Mouse (Mus musculus) lung, embryonic 16.5 days (tissue): ENCODE results near the gene Frem1. TPM values are rescaled to one million over a fixed set of nuclear protein-coding genes. Genes with fewer than 3 reads are reported as not detected.

Experiments used
- ATAC-seq: fragments of 200-750 bp; cut with Nextera tagmentation; 2 replicates; pipeline ENCODE4 v1.8.0; 2017; ENCODE audit warnings: low read depth, mild to moderate bottlenecking, moderate library complexity
- H3K27ac ChIP-seq: fragments of 300-500 bp; sonication (generic); 2 replicates; pipeline ENCODE4 v1.5.1; 2014; ENCODE audit warnings: mild to moderate bottlenecking, control low read depth, low read length
- H3K27me3 ChIP-seq: fragments of 300-500 bp; sonication (generic); 2 replicates; pipeline ENCODE4 v1.6.1; 2014; ENCODE audit warnings: low read depth, low read length, mixed read lengths; ENCODE audit not compliant: control insufficient read depth, insufficient read depth
- H3K36me3 ChIP-seq: fragments of 300-500 bp; sonication (generic); 2 replicates; pipeline ENCODE4 v1.6.1; 2014; ENCODE audit warnings: low read length; ENCODE audit not compliant: control insufficient read depth, insufficient read depth
- H3K4me1 ChIP-seq: fragments of 300-500 bp; sonication (generic); replicated peaks from 2 replicates; pipeline ENCODE4 v1.6.1; 2014; ENCODE audit warnings: low read length, mixed read lengths; ENCODE audit not compliant: control insufficient read depth, insufficient read depth
- H3K4me2 ChIP-seq: fragments of 300-500 bp; sonication (generic); 2 replicates; pipeline ENCODE4 v1.6.1; 2014; ENCODE audit warnings: low read depth, low read length, control low read depth
- H3K4me3 ChIP-seq: fragments of 300-500 bp; sonication (generic); 2 replicates; pipeline ENCODE4 v1.5.1; 2014; ENCODE audit warnings: mild to moderate bottlenecking, low read length, control low read depth
- H3K9ac ChIP-seq: fragments of 300-500 bp; sonication (generic); 2 replicates; pipeline ENCODE4 v1.6.1; 2014; ENCODE audit warnings: low read length, control low read depth
- H3K9me3 ChIP-seq: fragments of 300-500 bp; sonication (generic); 2 replicates; pipeline ENCODE4 v1.6.1; 2016; ENCODE audit warnings: low read length; ENCODE audit not compliant: control insufficient read depth
- WGBS: fragments of 180-500 bp; shearing (Covaris S2); extraction: QIAGEN DNeasy Blood & Tissue Kit; methylation state at CpG from one replicate; pipeline ENCODE4 v1.1.7; 2014; 5-methylcytosine and 5-hydroxymethylcytosine counted together
- polyA plus RNA-seq: library from polyadenylated mRNA; unstranded; fragments of >200 nt; fragmentation: Nextera tagmentation; extraction: Ambion mirVana; gene quantifications from 2 replicates; pipeline ENCODE4 v1.2.1, GENCODE M21; 2015

The Frem1 gene
- polyA plus RNA-seq, 1 experiment from 2014 or later = 31.9 TPM

DNA sequence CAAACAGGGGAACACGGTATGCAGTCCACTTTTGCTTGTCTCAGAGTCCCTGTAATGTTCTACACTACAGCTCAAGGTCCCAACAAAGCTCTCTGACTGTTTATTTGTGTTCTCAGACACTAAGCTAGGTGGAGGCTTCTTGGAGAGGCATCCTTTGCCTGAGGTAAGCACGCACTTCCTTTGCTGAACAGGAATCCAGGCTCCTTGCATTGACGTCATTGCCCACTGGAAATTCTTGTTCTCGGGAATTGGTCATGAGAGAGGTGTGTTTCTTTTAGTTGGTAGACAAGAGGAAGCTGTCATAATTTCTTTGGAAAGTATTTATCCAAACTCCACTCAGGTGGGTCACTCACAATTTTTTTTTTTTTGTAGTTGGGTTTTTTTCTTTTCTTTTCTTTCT, 176.6 kb downstream of the Frem1 start:
- peaks cover 9% of the 10 kb centered on the region for H3K4me1 ChIP-seq
- H3K36me3 ChIP-seq = no peaks in the 10 kb centered on the region
- WGBS = 41% methylated on average over 4 of the region's 4 CpGs
- no peaks in the 10 kb centered on the region for H3K27me3 ChIP-seq
- H3K9me3 ChIP-seq = no peaks in the 10 kb centered on the region
- H3K4me2 ChIP-seq = no peak overlapping the region
- no peak overlapping the region for H3K27ac ChIP-seq
- H3K9ac ChIP-seq = no peak overlapping the region
- no peak overlapping the region for H3K4me3 ChIP-seq
- ATAC-seq = no peak

DNA sequence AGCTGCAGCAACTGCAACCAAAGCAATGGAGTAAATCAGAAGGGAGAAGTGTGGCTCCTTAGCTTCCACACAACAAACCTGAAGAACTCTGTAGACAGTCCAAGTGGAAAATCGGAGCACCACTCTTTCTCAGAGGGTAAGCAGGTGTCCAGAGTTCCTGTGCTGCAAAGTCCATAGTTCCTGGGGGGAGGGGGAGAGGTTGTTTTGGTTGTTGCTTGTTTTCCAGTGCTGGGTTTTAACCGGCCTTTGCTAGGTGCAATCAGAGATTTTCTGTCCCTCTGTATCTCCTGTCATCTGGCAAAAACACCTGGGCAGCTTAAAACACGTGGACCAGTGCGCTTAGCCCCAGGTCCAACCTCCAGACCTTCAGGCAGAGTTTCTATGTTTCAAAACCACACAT, 177.3 kb downstream of the Frem1 start:
- H3K9me3 ChIP-seq = no peaks in the 10 kb centered on the region
- H3K4me3 ChIP-seq = no peak overlapping the region
- H3K27ac ChIP-seq = no peak overlapping the region
- ATAC-seq = no peak
- peaks cover 9% of the 10 kb centered on the region for H3K4me1 ChIP-seq
- H3K9ac ChIP-seq = no peak overlapping the region
- H3K36me3 ChIP-seq = no peaks in the 10 kb centered on the region
- no peaks in the 10 kb centered on the region for H3K27me3 ChIP-seq
- no peak overlapping the region for H3K4me2 ChIP-seq
- 59% methylated on average over 4 of the region's 4 CpGs for WGBS

DNA sequence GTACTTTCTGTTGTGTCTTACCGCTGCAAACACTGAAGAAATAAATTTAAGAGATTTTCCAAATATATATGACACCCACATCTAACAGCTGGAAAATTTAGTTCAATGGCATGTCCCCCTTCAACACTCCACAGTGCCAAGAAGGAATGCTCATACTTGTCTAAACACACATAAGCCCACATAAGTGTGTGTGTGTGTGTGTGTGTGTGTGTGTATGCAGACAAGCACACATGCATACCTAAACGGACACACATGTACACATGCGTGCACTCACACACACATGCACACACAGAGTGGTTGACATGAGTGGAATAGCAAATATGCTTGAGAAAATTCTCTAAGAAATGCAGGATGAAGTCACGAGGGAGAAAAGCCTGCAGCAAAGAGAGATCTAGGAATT, 179.6 kb downstream of the Frem1 start:
- peak; percentile 64; the same call in 1 of the 2 replicates for ATAC-seq
- H3K36me3 ChIP-seq = no peaks in the 10 kb centered on the region
- no peaks in the 10 kb centered on the region for H3K9me3 ChIP-seq
- 53% methylated on average over 4 of the region's 4 CpGs for WGBS
- H3K27me3 ChIP-seq = no peaks in the 10 kb centered on the region
- H3K9ac ChIP-seq = no peak overlapping the region
- H3K4me1 ChIP-seq = peaks cover 5% of the 10 kb centered on the region
- no peak overlapping the region for H3K27ac ChIP-seq
- no peak overlapping the region for H3K4me3 ChIP-seq
- no peak overlapping the region for H3K4me2 ChIP-seq

DNA sequence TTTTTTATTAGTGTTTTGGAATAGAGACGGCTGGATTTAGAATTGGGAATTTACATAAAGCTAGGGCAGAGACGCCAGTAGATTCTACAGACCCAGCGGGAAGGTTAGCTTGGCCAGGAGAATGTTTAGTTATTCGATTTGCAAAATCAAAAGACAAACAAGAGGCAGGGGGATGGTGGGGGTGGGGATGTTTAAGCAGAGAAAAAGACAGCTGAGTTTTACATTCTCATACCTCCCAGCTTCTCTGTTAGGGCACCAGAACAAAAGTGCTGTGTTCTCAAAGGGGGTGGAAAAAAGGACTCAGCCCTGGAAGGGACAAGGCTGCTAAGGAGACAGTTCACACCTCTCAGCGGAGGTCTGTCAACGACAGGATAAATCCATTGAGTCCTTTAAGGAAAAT, 180.0 kb downstream of the Frem1 start:
- Histone ChIP-seq H3K9ac (no peak overlapping the region), H3K4me1 (peaks cover 5% of the 10 kb centered on the region), H3K9me3 (no peaks in the 10 kb centered on the region), H3K4me2 (no peak overlapping the region), H3K27ac (no peak overlapping the region), H3K27me3 (no peaks in the 10 kb centered on the region), H3K36me3 (no peaks in the 10 kb centered on the region), H3K4me3 (no peak overlapping the region)
- no peak for ATAC-seq
- 18% methylated on average over 6 of the region's 6 CpGs for WGBS

DNA sequence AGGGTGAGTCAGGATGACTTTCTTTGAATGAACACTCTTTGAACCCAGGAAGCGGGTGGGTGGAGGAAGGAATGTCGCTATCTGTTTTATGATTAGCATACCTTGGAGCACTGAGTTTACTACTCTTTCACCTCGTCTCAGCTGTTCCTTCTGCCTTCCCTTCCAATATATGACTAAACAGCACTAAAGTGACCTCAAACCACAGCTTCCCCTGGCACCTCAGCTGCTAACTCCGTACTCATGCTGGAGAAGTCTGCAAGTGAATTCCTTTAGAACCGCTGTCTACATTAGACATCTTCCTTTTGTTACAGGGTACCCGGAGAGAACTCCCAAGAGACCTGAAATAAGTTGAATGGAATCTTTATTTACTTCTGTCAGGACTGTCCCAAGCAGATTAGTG, 181.2 kb downstream of the Frem1 start:
- H3K27ac ChIP-seq = no peak overlapping the region
- no peak overlapping the region for H3K4me2 ChIP-seq
- WGBS = 73% methylated on average over 6 of the region's 6 CpGs
- no peaks in the 10 kb centered on the region for H3K9me3 ChIP-seq
- H3K4me3 ChIP-seq = no peak overlapping the region
- no peaks in the 10 kb centered on the region for H3K27me3 ChIP-seq
- no peak overlapping the region for H3K9ac ChIP-seq
- no peaks in the 10 kb centered on the region for H3K36me3 ChIP-seq
- no peak for ATAC-seq
- peaks cover 5% of the 10 kb centered on the region for H3K4me1 ChIP-seq

DNA sequence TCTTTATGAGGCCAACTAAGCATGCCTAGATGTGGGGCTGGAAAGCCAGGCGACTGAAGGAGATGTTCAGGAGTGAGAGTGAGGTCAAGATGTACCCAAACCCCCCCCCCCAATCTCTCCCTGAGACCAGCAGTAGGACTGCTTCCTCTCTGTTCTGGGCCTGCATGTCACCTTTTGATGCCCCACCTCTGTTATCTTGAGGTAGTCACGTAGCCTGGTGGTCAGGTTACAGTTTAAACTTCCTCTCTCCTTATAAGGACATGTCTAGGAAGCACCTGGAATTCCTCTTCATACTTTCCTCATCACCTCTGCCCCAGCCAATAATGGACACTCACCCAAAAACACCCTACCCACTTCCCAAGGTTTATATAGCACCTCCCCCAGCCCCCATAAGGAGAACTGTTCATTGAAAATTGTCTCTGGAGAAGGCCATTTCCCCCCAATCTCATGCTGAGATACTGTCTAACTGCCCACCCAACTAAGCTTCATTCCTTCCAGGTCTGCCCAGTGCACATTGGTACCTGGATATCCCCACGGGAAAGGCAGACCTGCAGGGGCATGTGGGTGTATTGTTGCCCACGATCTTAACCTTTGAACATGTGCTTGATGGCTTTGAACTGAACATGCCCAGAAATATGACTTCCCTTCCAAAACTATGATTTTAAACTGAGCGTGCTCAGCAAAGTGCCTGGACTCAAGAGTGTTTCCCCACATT, 184.3 kb downstream of the Frem1 start:
- ATAC-seq = peak; percentile 31; the same call in 1 of the 2 replicates
- WGBS = 60% methylated on average over 5 of the region's 5 CpGs
- no peaks in the 10 kb centered on the region for H3K36me3 ChIP-seq

DNA sequence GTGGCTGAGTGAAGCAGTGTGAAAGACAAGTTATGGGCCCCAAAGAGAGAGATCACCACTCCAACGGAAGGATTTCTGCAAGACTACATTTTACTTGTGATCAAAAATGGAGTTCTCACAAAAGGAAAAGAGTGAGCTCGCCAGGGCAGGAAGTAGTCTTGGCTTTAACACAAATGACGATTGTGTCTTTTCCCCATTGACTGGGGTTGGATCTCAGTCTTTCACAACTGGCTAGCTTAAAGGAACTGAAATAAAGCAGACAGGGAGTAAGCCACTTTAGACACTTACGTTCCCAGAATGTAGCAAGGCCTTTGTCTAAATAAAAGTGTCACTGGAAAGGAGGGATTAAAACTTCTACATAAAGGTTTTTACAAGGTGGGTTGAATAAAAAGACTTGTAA, 185.0 kb downstream of the Frem1 start:
- H3K9me3 ChIP-seq = no peaks in the 10 kb centered on the region
- WGBS = 51% methylated on average over 4 of the region's 4 CpGs
- no peak overlapping the region for H3K4me3 ChIP-seq
- ATAC-seq = no peak
- no peaks in the 10 kb centered on the region for H3K36me3 ChIP-seq
- no peak overlapping the region for H3K4me2 ChIP-seq
- H3K4me1 ChIP-seq = no peaks in the 10 kb centered on the region; the same call in 1 of the 2 replicates
- no peak overlapping the region for H3K27ac ChIP-seq
- H3K9ac ChIP-seq = no peak overlapping the region
- H3K27me3 ChIP-seq = no peaks in the 10 kb centered on the region

More for the DNA sequence above, 184.3 kb downstream of the Frem1 start:
- H3K27ac ChIP-seq = no peak overlapping the region
- H3K9me3 ChIP-seq = no peaks in the 10 kb centered on the region
- no peak overlapping the region for H3K9ac ChIP-seq
- H3K4me3 ChIP-seq = no peak overlapping the region
- no peaks in the 10 kb centered on the region for H3K27me3 ChIP-seq
- H3K4me2 ChIP-seq = no peak overlapping the region
- no peaks in the 10 kb centered on the region; the same call in 1 of the 2 replicates for H3K4me1 ChIP-seq

DNA sequence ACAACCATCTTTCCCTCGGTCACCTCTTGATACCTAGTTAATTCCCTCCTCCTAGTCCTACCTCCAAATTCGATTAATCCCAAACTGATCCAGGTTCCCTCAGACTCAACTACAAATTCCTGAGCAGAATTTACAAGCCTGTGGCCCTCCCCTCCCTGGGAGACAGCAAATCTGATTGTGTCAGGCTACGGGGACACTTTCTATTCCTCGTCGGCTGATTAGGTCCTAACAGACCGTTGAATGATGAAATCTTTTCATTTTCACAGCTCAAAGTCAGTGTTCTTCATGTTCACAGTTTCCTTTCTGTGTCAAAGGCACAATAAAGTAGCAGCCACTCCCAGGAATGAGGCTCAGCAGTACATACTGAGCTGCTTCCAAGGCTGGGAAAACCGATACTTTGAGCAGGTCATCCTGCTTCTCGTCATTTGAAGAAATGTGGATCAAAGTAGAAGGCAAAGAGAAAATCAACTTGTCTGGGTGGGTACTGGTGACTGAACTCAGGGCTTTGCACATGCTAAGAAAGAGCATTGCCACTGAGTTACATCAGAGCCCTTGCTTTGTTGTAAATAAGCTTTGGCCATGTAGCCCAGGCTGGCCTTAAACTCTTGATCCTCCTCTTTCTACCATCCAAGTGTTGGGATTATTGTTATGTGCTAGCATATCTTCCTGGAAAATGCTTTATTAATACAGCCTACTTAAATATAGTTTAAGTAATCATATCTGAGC, 187.0 kb downstream of the Frem1 start:
- 76% methylated on average over 8 of the region's 8 CpGs for WGBS
- Histone ChIP-seq H3K27ac (no peak overlapping the region), H3K4me2 (no peak overlapping the region), H3K27me3 (no peaks in the 10 kb centered on the region), H3K9me3 (no peaks in the 10 kb centered on the region), H3K9ac (no peak overlapping the region), H3K4me1 (no peaks in the 10 kb centered on the region; the same call in 1 of the 2 replicates), H3K36me3 (no peaks in the 10 kb centered on the region), H3K4me3 (no peak overlapping the region)
- ATAC-seq = no peak

DNA sequence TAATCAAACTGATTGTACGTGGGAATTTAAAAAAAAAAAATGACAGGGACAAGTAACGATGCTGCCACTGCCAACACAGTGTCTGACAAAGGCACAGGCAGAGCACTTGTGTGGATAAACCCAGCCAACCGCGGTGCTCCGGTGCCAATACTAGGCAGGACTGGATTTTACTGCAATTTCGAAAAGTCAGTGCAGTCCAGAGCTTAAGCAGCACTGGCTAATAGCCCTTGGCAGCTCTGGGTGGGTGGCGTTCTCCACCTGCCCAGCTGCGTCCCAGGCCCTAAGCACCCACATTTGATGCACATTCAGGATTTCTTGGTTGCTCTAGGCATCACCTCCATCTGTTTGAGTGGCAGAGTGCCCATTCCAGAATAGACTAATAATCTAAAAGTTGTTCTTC, 188.8 kb downstream of the Frem1 start:
- Histone ChIP-seq H3K4me3 (no peak overlapping the region), H3K9ac (no peak overlapping the region), H3K4me2 (no peak overlapping the region), H3K4me1 (peaks cover 4% of the 10 kb centered on the region), H3K27me3 (no peaks in the 10 kb centered on the region), H3K9me3 (no peaks in the 10 kb centered on the region), H3K36me3 (no peaks in the 10 kb centered on the region), H3K27ac (no peak overlapping the region)
- ATAC-seq = no peak
- 86% methylated on average over 8 of the region's 8 CpGs for WGBS
